In genomic region chr15:7075185-7075584, GRCm38 (mm10) we compare ENCODE assay signal across 10 mouse cellular contexts. TPM values are rescaled to one million over a fixed set of nuclear protein-coding genes. Genes with fewer than 3 reads are reported as not detected.
DNase-seq lines count a peak whose midpoint lies in the region; ATAC-seq and TF ChIP-seq lines count a peak whose summit lies in the region.
"Had no signal": no experiment of that assay in that cellular context is flagged by ENCODE, and none has a peak within 500 bp of the region (broad histone marks: within the 10 kb centered on the region; RNA-seq: fewer than 3 reads in every experiment).

No protein-coding gene starts in this region.

- DNase-seq in kidney, adult 11 months: peak; percentile 81
- DNase-seq in gastrocnemius, postnatal 25 days: peak; percentile 59
- DNase-seq in midbrain, postnatal 0 days (ENCODE audit: low spot score): peak; percentile 76
- DNase-seq in left cerebral cortex, postnatal 25 days (ENCODE audit: low spot score in 2 of 2): no peak
- DNase-seq: cerebellum, adult 18-20 months had no signal

- H3K27me3 ChIP-seq in kidney, embryonic 14.5 days (ENCODE audit: control insufficient read depth, insufficient read depth, low read length): no peaks in the 10 kb centered on the region
- H3K27me3 ChIP-seq in kidney, embryonic 16.5 days (ENCODE audit: insufficient read depth, low read length): no peaks in the 10 kb centered on the region
- no peaks in the 10 kb centered on the region for H3K27me3 ChIP-seq in midbrain, postnatal 0 days (ENCODE audit: insufficient read depth, low read length)
- H3K27me3 ChIP-seq: heart, embryonic 13.5 days; neural tube, embryonic 12.5 days had no signal

- 76% methylated on average over 6 of the region's 6 CpGs for whole genome bisulfite sequencing in kidney, embryonic 14.5 days
- WGBS in kidney, embryonic 16.5 days: 82% methylated on average over 6 of the region's 6 CpGs
- WGBS in midbrain, postnatal 0 days: 74% methylated on average over 6 of the region's 6 CpGs

- H3K9ac ChIP-seq in kidney, embryonic 14.5 days (ENCODE audit: low read depth, low read length): no peak overlapping the region
- no peak overlapping the region for H3K9ac ChIP-seq in kidney, embryonic 16.5 days (replicated peaks; ENCODE audit: low read length)
- no peak overlapping the region for H3K9ac ChIP-seq in midbrain, postnatal 0 days (replicated peaks; ENCODE audit: low read length, poor library complexity, severe bottlenecking)
- H3K9ac ChIP-seq: heart, embryonic 13.5 days; neural tube, embryonic 12.5 days had no signal

- H3K36me3 ChIP-seq in kidney, embryonic 14.5 days (ENCODE audit: control insufficient read depth, insufficient read depth, low read length): no peaks in the 10 kb centered on the region
- no peaks in the 10 kb centered on the region for H3K36me3 ChIP-seq in kidney, embryonic 16.5 days (ENCODE audit: insufficient read depth, low read length)
- H3K36me3 ChIP-seq in midbrain, postnatal 0 days (ENCODE audit: insufficient read depth, low read length): no peaks in the 10 kb centered on the region
- H3K36me3 ChIP-seq: heart, embryonic 13.5 days; neural tube, embryonic 12.5 days had no signal

- intact Hi-C loops in left cerebral cortex, postnatal 25 days (cut with DNase I): no loop called here

- H3K4me2 ChIP-seq in kidney, embryonic 14.5 days (replicated peaks; ENCODE audit: low read depth, low read length): no peak overlapping the region
- H3K4me2 ChIP-seq in kidney, embryonic 16.5 days (replicated peaks; ENCODE audit: low read depth, low read length): no peak overlapping the region
- no peak overlapping the region for H3K4me2 ChIP-seq in midbrain, postnatal 0 days (ENCODE audit: low read depth, low read length, poor library complexity, severe bottlenecking)
- H3K4me2 ChIP-seq: heart, embryonic 13.5 days; neural tube, embryonic 12.5 days had no signal

- no peak overlapping the region for H3K27ac ChIP-seq in kidney, embryonic 14.5 days (ENCODE audit: low read depth, low read length)
- no peak overlapping the region for H3K27ac ChIP-seq in kidney, embryonic 16.5 days (ENCODE audit: low read length)
- no peak overlapping the region for H3K27ac ChIP-seq in midbrain, postnatal 0 days (ENCODE audit: low read depth, low read length)
- H3K27ac ChIP-seq: heart, embryonic 13.5 days; neural tube, embryonic 12.5 days had no signal

- no peak overlapping the region for H3K4me3 ChIP-seq in kidney, embryonic 14.5 days (ENCODE audit: low read length)
- no peak overlapping the region for H3K4me3 ChIP-seq in kidney, embryonic 16.5 days (ENCODE audit: low read length)
- no peak overlapping the region for H3K4me3 ChIP-seq in midbrain, postnatal 0 days (ENCODE audit: low read depth, low read length)
- H3K4me3 ChIP-seq: heart, embryonic 13.5 days; neural tube, embryonic 12.5 days had no signal

- peaks cover 5% of the 10 kb centered on the region; the same call in 1 of the 2 replicates for H3K4me1 ChIP-seq in kidney, embryonic 14.5 days (ENCODE audit: control insufficient read depth, insufficient read depth, low read length)
- 0 out of 2 replicates have a peak, but pooled peaks cover 2% of the 10 kb centered on the region for H3K4me1 ChIP-seq in kidney, embryonic 16.5 days (ENCODE audit: insufficient read depth, low read length)
- H3K4me1 ChIP-seq in midbrain, postnatal 0 days (ENCODE audit: insufficient read depth, low read length): no peaks in the 10 kb centered on the region

- no peak for TF ChIP-seq CTCF in midbrain, postnatal 0 days (IDR thresholded peaks at IDR 0.05)

- ATAC-seq in kidney, embryonic 14.5 days (ENCODE audit: low FRiP score, low TSS enrichment): no peak
- 0 out of 2 replicates have a peak, but pooled peaks have one; percentile 50 for ATAC-seq in kidney, embryonic 16.5 days (ENCODE audit: low FRiP score, low TSS enrichment)
- ATAC-seq in midbrain, postnatal 0 days (ENCODE audit: low FRiP score): no peak
- no peak for ATAC-seq in granulocyte monocyte progenitor cell, adult 5-6 weeks (replicated peaks; ENCODE audit: poor library complexity, severe bottlenecking)

- no peaks in the 10 kb centered on the region for H3K9me3 ChIP-seq in kidney, embryonic 14.5 days (ENCODE audit: control insufficient read depth, low read length)
- no peaks in the 10 kb centered on the region for H3K9me3 ChIP-seq in kidney, embryonic 16.5 days (ENCODE audit: low read length)
- H3K9me3 ChIP-seq in midbrain, postnatal 0 days (ENCODE audit: low read length): no peaks in the 10 kb centered on the region
- H3K9me3 ChIP-seq: heart, embryonic 13.5 days; neural tube, embryonic 12.5 days had no signal

RNA-seq across cellular contexts. Expression of gene Lifr, which starts 15.2 kb away (rescaled TPM):
- 15.2 and 33.5 TPM in 2 replicates for polyA plus RNA-seq in kidney, embryonic 14.5 days (2014; fragmentation: Nextera tagmentation; extraction: Ambion mirVana)
- 10 to 100 TPM; 42.5 to 44.6 TPM for total RNA-seq in gastrocnemius, postnatal 25 days (2021)
- 23.7 and 24.8 TPM in 2 replicates for polyA plus RNA-seq in kidney, embryonic 16.5 days (2015; fragmentation: Nextera tagmentation; extraction: Ambion mirVana)
- total RNA-seq in midbrain, postnatal 0 days (2014; rRNA removed): 28.0 and 31.8 TPM in 2 replicates
- polyA plus RNA-seq in midbrain, postnatal 0 days (2015; fragmentation: Nextera tagmentation; extraction: Ambion mirVana): 10.3 and 12.2 TPM in 2 replicates
- total RNA-seq in left cerebral cortex, postnatal 25 days (2021): 10 to 100 TPM; 43.4 to 48.2 TPM
- not detected in 2 replicates for total RNA-seq in granulocyte monocyte progenitor cell, adult 5-6 weeks (2014; fragmentation: Nextera tagmentation)
- total RNA-seq in granulocyte monocyte progenitor cell, adult 5-6 weeks (2017): 0.15 and 1.3 TPM in 2 replicates

Comparison
In these comparisons a context has a peak if more than half of its experiments do, and no peak if none do; other contexts are left out.
1. DNase-seq: peak in kidney, adult 11 months (single experiment), gastrocnemius, postnatal 25 days (single experiment) and midbrain, postnatal 0 days (single experiment); none in left cerebral cortex, postnatal 25 days (0 of 2).
2. RNA of gene Lifr, which starts 15.2 kb away (total RNA-seq): 43.4 to 48.2 TPM in left cerebral cortex, postnatal 25 days, 42.5 to 44.6 TPM in gastrocnemius, postnatal 25 days and 28.0 to 31.8 TPM in midbrain, postnatal 0 days; 0.15 to 1.3 TPM in granulocyte monocyte progenitor cell, adult 5-6 weeks; every median in the first group is over 10 times any median in the second.